Mouse (Mus musculus) CH12.LX (cell line): ENCODE measurements around the gene Tmem273.

Experiments used
- BHLHE40 ChIP-seq: IDR thresholded peaks from 2 replicates; pipeline ENCODE4 v1.6.1; 2011; ENCODE audit warnings: mild to moderate bottlenecking, low read depth, low read length, improper control_type of control experiment
- CHD1 ChIP-seq: IDR thresholded peaks from 2 replicates; pipeline ENCODE4 v1.6.1; 2012; ENCODE audit warnings: low read depth, low read length, improper control_type of control experiment, inconsistent platforms
- CTCF ChIP-seq, 2 experiments: IDR thresholded peaks in 1 of 2; conservative IDR thresholded peaks in 1 of 2; 2 replicates each; pipeline ENCODE4 v1.5.1; 2011 to 2012; ENCODE audit warnings: low read depth in 2 of 2, low read length in 2 of 2, improper control_type of control experiment in 1 of 2, inconsistent platforms in 1 of 2, mild to moderate bottlenecking in 1 of 2, moderate library complexity in 1 of 2
- ETS1 ChIP-seq: conservative IDR thresholded peaks from 2 replicates; pipeline ENCODE4 v1.6.1; 2012; ENCODE audit warnings: low read depth, mild to moderate bottlenecking, inconsistent platforms, low read length, improper control_type of control experiment, moderate library complexity
- MAX ChIP-seq: IDR thresholded peaks from 2 replicates; pipeline ENCODE4 v1.6.1; 2011; ENCODE audit warnings: low read length, improper control_type of control experiment
- MXI1 ChIP-seq: IDR thresholded peaks from 2 replicates; pipeline ENCODE4 v1.6.1; 2011; ENCODE audit warnings: mild to moderate bottlenecking, low read depth, low read length, improper control_type of control experiment
- POLR2A ChIP-seq: IDR thresholded peaks from 2 replicates; pipeline ENCODE4 v1.6.1; 2011; ENCODE audit warnings: low read depth, mild to moderate bottlenecking, improper control_type of control experiment, low read length
- SIN3A ChIP-seq: IDR thresholded peaks from 2 replicates; pipeline ENCODE4 v1.6.1; 2012; ENCODE audit warnings: low read length, improper control_type of control experiment, inconsistent platforms
- ZKSCAN1 ChIP-seq: IDR thresholded peaks from 2 replicates; pipeline ENCODE4 v1.6.1; 2012; ENCODE audit warnings: low read depth, inconsistent platforms, low read length, improper control_type of control experiment, borderline replicate concordance
- ZNF384 ChIP-seq: IDR thresholded peaks from 2 replicates; pipeline ENCODE4 v1.6.1; 2012; ENCODE audit warnings: low read depth, low read length, improper control_type of control experiment, inconsistent platforms

GRCm38 (mm10) chr14:32787691-32788090, 1.9 kb downstream of the Tmem273 start:
- TF ChIP-seq CTCF (conservative IDR thresholded peaks at IDR 0.05 in 1 of 2, IDR thresholded peaks at IDR 0.05 in 1 of 2; ENCODE audit: low read depth in 2 of 2, low read length in 2 of 2) (no peak), ZKSCAN1 (no peak), MXI1 (no peak), SIN3A (no peak), ZNF384 (no peak), CHD1 (no peak), ETS1 (no peak), BHLHE40 (no peak), POLR2A (no peak), MAX (no peak)
